Mouse (Mus musculus) cerebellum, postnatal 4 days (tissue): ENCODE data around the gene Pglyrp1.

Experiments
- DNase-seq, 2 experiments: peaks; one replicate each; pipeline ENCODE4 v3.0.0; 2022; ENCODE audit warnings: low spot score in 2 of 2, mixed read lengths in 1 of 2

Gene Pglyrp1

DNA sequence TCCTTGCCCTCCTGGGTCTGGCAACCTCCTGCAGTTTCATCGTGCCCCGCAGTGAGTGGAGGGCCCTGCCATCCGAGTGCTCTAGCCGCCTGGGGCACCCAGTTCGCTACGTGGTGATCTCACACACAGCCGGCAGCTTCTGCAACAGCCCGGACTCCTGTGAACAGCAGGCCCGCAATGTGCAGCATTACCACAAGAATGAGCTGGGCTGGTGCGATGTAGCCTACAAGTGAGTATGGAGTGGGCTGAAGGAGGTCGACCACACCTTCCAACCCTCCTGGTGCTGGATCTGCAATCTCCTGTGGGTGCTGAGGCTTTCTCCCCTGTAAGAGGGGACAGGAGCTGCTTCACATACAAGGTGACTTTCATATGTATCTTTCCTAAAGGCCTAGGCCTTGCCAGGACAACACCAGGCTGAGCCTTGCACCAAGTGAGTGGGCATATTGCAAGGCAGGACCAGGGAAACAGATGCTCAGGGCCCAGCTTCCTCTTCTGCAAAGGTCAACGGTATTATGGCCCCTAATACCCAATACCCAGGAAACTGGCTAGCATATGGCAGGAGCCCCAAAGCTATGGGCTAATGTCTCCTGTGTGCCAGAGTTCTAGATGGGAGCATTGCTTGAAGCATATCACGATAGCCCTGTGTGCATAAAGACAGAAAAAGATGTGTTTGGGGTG, 13.8 kb downstream of the Pglyrp1 start:
- no peak for DNase-seq

DNA sequence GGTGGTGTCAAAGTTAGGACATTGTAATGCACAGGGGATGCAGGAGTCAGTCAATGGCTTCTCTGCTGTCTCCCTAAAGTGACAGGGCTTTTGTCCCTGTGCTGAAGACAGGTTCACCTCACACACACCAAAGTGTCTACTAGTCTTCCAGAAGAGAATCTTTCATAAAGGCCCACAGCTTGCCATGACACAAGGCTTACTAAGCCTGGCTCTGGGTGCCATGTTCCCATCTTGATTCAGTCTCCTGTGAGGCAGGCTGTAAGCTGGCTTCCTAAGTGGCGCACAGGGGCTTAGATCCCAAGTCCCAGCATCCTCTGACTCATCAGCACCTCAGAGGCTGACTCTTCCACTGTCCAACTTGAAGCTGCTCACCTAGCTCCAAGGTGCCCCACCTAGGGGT, 15.8 kb downstream of the Pglyrp1 start:
- DNase-seq, result no peak

DNA sequence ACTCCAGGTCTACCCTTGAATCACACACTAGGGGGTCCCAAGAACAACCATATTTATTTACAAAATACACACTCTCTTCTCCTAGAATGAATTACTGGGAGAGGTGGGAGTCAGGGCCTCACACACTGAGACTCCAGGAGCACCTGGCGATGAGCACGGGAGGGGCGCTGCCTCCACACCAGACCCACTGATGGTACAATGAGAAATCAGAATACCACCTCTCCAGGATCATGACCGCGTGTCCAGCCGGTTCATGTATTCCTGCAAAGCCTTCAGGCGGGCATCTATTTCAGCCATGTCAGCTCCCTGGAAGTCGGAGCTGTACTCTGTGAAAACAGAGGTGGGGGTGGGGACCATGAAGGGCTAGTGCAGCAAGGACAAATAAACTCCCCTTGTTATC, 19.7 kb downstream of the Pglyrp1 start:
- no peak for DNase-seq

DNA sequence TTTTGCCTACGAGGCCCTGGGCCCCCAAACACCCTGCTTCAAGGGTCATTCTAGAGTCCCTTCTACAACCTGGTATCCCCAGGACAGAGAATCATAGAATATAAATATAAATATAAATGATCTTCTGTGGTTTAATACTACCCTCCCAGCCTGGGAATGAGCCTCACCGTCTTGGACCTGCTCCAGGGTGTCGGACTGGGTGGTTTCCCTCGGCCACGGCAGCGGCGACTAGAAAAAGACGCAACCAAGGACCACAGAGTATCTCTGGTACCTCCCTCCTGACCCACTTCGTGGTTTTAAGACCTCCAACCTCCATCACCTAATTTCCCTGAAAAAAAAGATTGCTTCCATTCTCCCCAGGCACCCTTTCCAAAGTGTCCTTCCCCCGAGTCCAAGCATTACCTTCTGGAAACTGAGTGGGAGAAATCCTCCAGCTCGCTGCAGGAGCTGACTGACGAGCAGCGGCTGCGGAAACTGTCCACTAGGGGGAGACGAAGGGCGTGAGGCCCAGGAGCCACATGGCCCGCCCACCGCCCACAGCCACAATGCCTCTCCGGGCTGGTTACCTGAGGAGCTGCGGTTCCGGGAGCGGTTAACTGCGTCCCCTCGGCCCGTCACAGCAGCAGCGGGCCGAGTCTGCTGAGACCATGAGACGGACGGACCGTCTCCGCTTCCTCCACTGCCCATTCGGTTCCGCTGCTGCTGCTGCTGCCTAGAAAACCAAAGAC, 20.9 kb downstream of the Pglyrp1 start:
- peak; percentile 89 to 92 for DNase-seq

DNA sequence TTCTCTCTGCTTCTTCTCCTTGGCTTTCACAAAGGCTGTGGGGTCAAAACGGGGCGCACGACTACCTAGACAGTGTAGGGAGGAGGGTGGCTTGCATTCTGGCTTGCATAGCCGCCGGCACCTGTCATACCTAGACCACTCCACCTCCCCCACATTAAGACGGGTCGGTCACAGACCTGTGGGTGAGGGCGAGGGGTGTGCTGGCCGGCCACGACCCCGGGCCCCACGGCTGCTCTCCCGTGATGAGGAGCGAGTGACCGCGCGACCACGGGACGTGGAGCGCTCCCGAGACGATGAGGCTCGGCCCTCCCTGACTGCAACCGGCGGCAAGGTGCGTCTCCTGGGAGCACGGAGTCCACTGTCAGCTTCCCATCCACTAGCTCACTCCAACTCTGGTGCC, 21.9 kb downstream of the Pglyrp1 start:
- no peak for DNase-seq

DNA sequence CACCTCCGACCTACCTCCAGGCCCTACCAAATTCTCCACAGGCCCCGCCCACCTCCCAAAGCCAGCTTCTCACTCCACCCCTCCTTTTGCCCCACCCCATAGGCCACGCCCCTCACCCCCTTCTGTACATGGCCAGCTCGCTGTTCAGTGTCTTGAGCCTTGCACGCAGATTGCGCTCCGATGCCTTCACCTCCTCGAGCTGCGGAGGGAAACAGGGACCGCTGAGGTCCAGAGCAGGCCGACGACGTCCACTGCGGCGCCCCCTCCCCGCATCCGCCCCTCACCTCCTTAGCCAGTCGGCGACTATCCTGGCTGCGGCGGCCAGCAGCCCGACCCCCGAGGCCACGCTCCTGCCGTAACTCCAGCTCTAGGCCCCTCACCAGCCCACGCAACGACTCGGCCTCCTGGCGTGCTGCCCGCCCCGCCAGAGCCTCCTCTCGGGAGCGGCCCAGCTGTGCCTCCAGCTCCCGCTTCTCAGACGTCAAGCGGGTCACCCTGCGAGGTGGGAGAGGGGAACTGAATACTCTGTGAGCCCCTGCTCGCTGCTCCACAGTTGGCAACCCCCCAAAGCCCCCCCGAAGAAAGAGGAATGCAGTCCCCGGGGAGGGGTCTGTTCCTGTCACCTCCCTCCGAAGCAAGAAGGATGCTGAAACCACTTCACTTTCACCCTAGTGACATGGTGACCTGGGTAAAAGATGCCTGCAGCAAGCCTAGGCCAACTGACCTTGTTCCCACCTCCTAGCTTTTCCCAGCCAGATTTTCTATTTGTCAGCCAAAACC, 22.7 kb downstream of the Pglyrp1 start:
- DNase-seq, result peak; percentile 35 to 55

DNA sequence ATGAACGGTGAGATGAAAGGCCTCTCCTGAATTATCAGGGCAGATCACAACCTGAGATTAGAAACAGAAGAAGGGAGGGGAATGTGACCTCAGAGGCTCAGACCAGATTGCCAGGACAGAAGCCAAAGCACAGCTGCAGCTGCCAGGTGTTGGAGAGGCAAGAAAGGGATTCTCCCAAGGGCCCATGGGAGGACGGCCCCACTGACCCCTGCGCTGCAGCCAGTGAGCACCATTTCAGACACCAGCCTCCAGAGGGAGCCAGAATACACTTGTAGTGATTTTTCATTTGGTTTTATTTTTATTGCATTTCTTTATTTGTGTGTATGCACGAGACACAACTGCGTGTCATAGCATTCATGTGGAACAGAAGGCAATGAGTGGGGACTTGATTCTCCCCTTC, 25.4 kb downstream of the Pglyrp1 start:
- peak in 1 of 2 experiments; percentile 55 for DNase-seq

DNA sequence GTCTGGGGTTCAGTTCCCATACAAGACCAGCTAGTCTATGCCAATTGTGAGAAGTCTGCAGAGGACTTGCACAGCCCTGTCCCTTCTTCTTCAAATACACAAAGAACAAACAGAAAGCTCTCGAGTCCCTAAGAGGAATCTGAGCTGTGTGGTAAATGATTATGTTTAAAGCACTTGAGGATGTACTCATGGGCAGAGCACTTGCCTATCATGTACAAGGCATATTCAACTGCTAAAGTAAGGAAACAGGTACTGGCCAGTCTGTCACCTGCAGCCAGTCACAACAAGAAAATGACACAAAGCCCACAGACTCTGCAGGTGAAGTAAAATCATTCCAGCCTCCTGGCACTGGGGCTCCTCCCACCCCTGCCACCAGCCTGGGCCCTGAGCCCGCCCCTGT, 29.4 kb downstream of the Pglyrp1 start:
- no peak for DNase-seq

DNA sequence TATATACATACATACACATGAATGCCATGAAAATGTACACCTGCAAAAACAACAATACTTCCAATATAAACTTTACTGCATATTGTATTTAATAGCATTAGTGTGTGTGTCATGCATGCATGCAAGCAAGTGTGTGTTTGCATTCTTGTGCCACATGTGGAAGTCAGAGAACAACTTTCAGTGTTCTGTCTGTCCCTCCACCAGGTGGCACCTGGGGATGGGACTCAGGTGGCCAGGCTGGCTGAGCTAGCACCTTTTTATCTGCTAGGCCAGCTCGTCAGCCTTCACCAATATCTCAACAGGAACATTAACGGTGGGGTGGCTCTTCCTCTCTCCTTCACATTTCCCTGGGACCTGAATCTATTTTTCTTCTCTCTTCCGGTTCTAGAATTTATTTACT, 31.4 kb downstream of the Pglyrp1 start:
- DNase-seq, result no peak

DNA sequence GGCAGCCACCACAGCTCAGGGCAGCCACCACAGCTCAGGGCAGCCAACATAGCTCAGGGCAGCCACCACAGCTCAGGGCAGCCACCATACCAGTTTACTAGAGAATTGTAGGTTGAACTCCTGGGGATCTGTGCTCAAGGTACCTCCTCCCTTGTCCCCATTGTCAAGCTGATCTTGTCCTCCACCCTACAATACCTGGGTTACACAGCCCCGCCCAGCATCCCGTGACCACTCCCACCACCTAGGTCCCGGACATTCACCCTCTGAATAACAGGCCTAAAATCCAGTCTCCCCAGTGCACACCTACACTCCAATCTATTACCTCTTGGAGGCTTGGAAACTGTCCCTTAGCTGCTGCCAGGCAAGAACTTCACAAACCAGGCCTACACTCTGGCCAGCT, 33.8 kb downstream of the Pglyrp1 start:
- DNase-seq, result no peak

DNA sequence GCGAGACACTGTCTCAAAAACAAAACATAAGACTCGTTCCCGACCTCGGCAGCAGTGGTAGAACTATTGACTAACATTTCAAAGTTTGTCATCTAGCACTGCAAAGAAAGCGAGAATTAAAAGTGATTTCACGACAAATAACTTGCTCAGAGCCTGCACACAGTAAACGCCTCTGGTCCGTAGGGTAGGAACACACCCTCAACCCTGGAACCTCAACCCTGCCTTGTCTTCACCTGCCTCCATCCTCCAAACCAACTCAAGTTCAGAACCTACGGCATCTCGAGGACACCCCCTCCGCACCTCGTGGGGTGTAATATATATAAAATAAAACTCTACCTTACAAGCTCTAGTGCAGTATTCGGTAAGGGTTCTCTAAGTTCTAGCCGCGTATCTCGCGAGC, 38.7 kb downstream of the Pglyrp1 start:
- DNase-seq, result no peak

DNA sequence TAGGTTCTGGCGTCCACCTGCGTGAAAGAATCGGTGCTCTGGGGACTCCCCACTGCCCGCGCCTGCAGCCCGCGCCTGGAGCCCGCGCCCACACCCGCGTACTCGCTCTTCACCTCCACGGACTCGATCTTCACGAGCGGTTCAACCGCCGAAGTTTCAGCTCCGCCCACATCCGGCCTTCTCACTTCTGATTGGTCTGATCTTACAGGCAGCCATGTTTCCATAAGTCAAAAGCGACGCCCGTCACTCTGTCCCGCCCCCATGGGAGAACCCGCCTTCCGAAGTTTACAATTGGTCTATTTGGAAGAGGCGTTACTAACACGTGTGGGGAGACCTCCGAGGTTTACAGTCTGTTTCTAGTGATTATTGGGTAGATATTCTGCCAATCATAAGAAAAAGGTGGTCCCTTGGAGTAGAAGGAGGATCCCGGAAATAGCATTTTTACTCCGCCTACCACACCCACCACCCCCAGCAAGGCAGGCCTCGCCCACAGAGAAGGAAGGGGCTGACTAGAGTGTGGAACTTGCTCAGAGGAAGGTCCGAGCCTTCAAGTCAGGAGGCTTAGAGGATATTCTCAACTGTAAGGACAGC, 39.2 kb downstream of the Pglyrp1 start, which contains the start of gene Ccdc61:
Gene Ccdc61, minus strand, starts transcription at position 175 of the 591 bp plus-strand sequence.
- DNase-seq, result peak; percentile 91 to 96

DNA sequence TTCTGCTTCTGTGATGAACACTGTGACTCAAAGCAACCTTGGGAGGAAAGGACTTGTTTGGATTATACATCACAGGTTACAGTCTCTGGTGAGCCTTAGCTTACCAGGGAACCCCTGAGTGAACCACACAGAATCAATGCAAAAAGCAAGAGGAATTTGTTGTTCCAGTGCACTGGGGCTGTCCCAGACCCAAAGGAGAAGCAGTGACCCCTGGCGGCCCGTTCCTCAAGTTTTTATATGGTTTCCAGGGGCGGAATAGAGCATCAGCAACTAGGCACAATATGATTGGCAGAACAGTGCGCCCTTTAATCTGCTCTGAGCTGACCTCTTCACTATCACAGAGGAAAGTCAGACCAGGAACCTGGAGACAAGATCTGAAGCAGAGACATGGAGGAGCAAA, 45.1 kb downstream of the Pglyrp1 start:
- DNase-seq, result no peak

DNA sequence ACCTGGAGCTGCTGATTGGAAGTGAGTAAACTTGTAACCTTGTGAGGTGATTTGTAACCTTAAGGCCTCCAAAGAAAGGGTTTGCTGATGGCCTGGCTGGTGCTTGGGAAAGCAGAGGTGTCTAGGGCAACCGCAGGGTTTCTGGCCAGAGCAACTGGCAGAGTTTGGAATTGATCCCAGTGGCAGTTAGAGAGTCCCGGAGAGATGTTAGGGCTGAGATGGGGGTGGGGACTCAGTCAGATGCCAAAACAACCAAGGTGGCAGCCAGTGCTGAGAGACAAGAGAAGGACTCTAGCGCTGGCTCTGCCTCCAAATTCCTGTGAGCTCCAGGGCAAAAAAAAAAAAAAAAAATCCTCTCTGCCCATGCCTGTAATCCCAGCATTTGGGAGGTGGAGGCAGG, 46.8 kb downstream of the Pglyrp1 start:
- DNase-seq, result no peak

DNA sequence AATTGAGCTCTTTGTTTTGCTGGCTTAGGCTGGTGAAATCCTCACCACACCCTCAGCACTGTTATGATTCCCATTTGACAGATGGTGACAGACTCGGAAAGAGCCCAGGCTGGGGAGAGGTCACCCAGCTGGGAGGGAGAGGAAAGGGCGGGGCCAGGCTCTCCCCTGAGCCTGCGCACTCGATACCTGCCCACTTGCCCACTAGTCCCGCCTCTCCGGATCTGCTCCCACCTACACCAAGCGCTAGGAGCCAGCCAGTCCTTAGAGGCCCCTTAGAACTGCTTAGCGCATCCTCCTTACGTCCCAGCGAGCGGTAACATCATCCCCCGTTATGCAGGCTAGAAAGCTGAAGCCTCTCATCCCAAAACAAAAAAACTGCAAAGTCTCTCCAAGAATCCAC, 49.9 kb downstream of the Pglyrp1 start:
- no peak for DNase-seq

DNA sequence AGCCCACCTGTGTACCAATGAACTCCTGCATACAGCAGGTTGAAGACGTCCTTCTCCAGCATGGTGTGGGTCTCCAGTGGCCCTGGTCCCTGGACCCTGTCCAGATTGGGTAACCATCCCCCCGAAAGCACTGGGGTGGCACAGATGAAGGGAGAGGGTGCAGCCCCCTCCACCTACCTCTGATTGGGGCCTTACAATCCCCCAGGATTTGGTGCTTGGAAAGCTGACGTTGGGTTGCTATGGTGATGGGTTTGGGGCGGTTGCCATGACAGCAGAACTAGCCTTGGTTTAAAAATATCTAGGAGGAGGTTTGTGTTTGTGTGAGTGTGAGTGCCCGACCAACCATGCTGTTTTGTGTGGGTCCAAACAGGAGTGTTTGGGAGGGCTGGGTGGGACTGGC, 51.7 kb downstream of the Pglyrp1 start:
- DNase-seq, result peak in 1 of 2 experiments; percentile 52

DNA sequence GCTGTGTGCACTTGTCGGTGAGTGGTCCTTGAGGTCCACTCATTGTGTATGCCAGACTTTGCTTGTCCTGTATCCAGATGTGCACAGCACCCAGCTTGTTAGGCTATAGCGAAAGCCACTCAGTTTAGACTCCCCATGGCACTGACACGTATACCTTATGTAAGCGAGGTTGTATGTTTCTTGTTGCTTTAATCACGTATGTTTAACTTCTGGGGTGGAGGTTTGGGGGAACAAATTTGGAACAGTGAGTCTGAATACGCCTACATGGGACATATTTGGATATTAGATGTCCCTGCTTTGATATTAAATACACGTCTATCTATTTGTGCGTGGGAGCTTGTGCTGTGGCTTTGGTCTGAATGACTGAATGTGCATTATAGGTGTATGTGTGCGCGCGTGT, 52.1 kb downstream of the Pglyrp1 start:
- DNase-seq, result no peak

DNA sequence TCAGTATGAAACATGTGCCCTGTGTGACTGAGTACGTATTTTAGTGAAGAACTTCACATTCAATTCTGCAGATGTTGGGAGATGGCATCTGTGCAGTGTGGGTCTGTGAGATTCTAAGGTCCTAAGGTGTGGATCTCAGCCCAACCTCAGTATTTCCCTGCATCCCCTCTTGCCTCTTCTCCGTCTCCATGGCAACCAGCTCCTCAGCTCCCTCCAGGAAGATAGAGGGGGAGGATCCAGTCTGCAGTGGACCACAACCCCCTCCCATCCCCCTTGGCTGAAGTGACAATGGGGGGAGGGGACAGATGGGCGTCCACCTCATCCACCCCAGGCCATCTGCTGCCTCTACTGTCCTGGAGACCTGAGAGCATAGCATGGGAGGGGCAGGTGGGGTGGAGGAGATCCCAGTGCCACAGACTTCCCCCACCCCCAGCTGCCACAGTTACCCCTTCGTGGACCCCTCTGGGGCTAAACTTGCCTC, 52.6 kb downstream of the Pglyrp1 start:
- peak in 1 of 2 experiments; percentile 71 for DNase-seq

DNA sequence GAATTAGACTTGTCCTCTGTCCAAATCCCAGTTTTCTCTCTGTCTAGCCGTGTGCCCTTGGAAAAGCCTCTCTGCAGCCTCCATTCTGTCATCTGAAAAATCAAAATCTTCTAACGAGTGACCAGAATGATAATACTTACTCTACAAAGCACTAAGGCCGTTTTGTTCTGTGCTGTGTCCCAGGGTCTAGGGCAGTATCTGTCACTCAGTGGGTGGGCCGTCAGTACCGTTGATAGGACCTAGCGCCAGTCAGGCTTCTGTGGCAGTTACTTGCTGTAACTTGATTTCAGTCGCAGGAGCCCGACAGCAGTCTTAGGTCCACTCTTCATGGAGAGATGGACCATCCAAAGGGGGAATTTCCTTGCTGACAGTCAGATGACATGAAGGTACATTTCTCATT, 53.2 kb downstream of the Pglyrp1 start:
- DNase-seq, result peak in 1 of 2 experiments; percentile 43

DNA sequence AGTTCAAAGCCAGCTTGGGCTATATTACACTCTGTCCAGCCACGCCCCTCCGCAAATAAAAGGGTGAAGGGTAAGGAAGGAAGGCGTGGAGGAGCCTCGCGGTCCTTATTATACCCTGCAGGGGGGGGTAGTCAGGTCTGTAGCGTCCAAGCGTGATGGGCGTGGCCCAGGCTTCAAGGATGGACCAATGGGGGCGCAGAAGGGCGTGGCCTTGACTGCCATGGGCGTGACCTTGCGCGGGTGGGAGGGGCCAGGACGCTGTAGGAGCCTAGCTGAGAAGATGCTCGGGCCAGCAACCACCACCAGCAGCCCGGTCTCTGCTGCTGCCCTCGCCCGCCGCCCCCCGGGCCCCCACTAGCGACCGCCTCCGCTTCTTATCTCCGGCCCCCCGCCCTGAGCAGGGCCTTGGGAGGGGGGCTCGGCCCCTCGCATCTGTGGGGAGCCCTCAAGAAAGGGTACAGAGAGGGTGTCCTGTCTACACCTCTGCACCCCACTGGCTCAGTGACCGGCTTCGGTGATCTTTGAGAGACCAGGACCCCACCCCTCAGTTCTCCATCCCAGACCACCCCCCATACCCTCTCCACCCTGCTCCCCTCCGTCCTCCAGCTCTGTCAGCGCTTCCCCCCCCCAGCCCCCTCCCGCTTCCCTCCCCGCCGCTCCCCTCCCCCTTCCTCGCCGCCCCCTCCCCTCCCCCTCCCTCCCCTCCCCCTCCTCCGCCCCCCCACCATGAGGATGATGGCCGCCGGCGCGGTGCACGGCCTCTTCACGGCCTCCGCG, 54.2 kb downstream of the Pglyrp1 start, which contains the start of gene Nova2:
Gene Nova2, plus strand, starts transcription at position 727 of the 777 bp plus-strand sequence.
- DNase-seq, result peak; percentile 96 to 97
